Mouse (Mus musculus) cerebellum, adult (tissue): ENCODE results near the gene Mybph.

Experiments
- ATAC-seq: cut with Nextera tagmentation; 2 replicates; pipeline ENCODE4 v1.9.2; 2017; ENCODE audit warnings: mild to moderate bottlenecking, moderate library complexity, mixed read lengths; ENCODE audit not compliant: insufficient number of reproducible peaks, low FRiP score, low TSS enrichment

The Mybph gene

GRCm38 (mm10) chr1:134206085-134206484 is 12.8 kb downstream of the Mybph start:
- ATAC-seq = no peak

GRCm38 (mm10) chr1:134210179-134210755 is 17.0 kb downstream of the Mybph start:
- no peak for ATAC-seq

DNA sequence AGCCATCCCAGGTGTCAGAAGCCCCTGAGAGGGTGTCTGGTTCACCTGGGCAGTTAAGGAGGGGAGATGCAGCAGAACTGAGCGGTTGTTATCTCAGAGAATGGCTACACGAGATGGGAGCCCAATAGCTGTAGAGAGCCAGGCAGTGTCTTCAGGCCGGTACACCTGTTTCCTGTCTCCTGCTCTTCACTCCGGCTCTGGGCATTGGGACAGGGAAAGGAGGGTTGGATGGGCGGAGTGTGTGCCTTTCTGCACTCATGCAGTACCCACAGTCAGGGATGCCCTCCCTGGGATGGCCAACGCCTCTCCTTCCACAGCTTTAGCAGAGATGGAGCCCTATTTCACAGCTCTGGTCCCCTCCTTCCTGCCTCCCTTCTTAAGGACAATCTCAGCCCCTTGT is 17.8 kb downstream of the Mybph start:
- ATAC-seq = peak; percentile 31; the same call in 1 of the 2 replicates

GRCm38 (mm10) chr1:134211631-134212030 is 18.4 kb downstream of the Mybph start:
- no peak for ATAC-seq

- no peak for ATAC-seq
These were observed 19.1 kb downstream of the Mybph start for GRCm38 (mm10) chr1:134212351-134212750.

DNA sequence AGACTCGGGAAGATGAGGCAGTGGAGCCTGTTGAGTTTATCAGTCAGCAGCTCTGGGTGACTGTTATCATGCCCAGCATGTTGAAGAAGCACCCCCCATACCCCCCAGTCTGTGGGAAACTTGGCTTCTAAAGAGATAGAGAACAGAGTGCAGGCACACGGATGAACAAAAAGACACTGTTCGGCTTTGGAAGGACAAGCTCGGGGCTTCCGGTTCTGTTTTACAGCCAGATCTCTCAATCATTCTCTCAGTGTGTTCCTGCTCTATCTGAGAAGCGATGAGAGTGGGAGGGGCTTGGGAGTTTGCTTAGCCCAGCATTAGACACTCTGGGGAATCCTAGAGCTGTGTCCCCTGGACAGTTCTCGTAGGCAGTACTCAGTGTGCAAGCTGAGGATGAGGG is 20.2 kb downstream of the Mybph start:
- ATAC-seq = no peak

GRCm38 (mm10) chr1:134215059-134215458 is 21.8 kb downstream of the Mybph start:
- no peak for ATAC-seq

DNA sequence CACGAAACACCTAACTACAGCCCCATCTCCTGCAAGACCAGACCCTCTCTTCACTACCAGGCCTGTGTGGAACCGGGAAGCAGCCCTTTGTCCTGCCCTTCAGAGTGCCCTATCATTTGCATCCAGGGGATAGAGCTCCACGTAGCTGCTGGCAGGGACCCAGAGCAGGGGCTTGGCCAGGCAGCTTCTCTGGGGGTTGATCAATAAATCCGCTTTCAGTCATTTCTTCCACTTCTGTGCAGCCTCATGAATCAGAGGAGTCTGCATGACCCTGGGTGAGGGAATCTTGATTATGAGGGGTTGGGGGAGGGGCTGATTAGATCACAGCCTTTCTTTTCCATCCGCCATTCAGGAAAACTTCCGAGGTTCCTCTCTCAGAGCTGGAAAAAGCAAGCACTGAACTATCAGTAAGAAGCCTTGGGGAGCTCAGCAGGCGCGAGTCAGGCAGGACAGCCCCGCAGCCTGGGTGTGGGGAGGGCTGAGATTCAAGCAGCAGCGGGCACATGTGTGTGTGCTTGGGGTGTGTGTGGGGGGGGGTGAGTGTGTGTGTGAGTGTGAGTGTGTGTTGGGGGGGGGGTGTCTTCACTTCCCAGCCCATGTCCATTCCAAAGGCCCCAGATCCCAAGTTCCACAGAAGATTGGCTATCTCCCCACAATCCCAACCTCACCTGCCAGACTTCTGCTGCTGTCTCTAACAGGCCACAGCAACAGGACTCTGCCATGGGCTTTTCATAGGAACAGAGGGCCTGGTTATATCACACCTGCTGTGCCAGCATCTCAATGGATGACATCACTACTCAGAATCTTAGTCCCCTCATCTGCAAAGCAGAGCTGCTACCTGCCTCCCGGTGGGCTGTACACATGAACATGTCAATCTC is 22.7 kb downstream of the Mybph start:
- no peak for ATAC-seq

GRCm38 (mm10) chr1:134216629-134216971 is 23.4 kb downstream of the Mybph start:
- ATAC-seq = no peak

- ATAC-seq = no peak
These were observed 23.8 kb downstream of the Mybph start for GRCm38 (mm10) chr1:134217028-134217481.

DNA sequence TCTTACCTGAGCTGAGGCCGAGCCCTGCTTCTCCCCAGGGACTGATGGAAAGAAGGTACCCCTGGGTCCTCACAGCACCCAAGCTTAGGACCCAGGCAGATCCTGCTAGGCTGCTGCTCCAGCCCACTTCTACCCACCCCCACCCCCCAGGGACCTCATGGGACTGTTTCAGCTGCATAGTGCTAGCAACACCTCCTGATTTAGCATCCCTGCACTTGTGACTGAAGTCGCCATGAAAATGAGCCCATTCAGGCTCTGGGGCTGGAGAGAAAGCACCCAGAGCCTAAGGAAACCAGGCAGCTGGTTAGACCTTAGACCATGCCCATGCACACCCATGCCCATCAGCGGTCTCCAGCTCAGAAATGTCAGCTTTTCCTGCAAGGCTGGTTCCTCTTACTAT is 24.7 kb downstream of the Mybph start:
- ATAC-seq = no peak

- ATAC-seq = no peak
These were observed 26.4 kb downstream of the Mybph start for GRCm38 (mm10) chr1:134219608-134220007.

GRCm38 (mm10) chr1:134221172-134221571 is 27.9 kb downstream of the Mybph start:
- ATAC-seq = no peak

DNA sequence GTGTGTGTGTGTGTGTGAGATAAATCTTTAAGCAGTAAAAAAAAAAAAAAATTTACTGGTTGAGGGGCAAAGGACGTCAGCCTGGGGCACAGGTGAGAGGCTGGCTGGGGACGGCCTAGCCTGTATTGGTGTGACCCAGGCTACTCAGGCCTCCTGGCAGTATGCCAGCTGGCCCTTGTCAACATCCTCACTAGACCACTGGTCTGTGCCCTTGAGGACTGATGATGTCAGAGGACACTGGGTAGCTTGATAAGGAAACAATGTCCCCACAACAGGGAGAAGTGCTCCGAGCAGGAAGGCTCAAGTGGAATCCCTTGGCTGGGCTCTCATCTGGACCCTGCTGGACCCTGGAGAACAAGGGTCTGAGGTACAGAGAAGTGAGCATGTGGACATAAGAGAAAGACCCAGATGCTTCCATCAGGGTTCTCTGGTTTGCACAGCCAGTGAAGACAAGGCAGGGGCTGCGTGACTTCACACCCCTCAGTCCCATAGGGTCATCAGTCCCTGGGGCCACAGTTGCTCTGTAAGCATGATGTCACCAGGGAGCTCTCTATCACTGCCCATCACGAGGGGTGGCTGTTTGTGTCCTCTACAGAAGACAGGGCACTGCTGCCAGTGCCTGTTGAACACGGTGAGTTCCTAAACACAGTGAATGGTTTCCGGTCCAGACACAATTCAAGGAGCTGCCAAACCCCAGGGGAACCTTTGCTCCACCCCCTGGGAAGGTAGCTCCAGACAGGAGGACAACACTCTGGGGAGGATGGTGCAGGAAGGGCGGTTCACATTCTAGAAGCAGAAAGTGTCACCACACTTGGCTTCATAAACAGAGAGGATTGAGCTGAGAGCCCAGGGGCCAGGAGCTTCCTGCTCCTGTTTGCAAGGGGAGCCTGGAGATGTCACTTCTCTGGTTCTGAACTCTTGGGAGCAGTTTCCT is 29.1 kb downstream of the Mybph start:
- ATAC-seq = no peak

DNA sequence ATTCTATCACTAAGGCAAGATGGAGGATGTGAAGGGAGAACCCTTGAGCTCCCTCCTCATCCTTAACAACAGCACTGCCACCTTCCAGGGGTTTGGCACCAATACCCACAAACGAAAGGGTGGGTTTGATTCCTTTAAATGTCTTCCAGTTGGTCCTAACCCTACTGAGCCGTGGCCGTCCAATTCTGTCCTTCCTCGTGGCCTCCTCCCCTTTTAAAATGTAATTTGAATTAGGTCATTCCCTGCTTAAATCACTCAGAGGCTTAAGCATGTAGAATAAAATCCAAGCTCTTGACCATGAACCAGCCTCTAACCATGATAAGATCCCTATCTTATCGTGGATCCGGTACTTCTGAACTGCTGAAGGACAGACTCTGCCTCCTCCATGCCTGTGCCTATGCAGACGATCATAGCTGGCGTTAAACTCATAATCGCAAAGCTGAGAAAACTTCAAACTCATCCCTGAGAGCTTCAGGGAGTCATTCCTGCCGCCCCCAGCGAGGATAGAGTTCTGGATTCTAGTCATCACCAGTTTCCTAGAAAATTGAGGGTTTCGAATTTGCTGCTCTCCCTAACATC is 31.5 kb downstream of the Mybph start:
- ATAC-seq = no peak

GRCm38 (mm10) chr1:134225375-134225774 is 32.1 kb downstream of the Mybph start:
- ATAC-seq = no peak

GRCm38 (mm10) chr1:134226739-134227138 is 33.5 kb downstream of the Mybph start:
- no peak for ATAC-seq

DNA sequence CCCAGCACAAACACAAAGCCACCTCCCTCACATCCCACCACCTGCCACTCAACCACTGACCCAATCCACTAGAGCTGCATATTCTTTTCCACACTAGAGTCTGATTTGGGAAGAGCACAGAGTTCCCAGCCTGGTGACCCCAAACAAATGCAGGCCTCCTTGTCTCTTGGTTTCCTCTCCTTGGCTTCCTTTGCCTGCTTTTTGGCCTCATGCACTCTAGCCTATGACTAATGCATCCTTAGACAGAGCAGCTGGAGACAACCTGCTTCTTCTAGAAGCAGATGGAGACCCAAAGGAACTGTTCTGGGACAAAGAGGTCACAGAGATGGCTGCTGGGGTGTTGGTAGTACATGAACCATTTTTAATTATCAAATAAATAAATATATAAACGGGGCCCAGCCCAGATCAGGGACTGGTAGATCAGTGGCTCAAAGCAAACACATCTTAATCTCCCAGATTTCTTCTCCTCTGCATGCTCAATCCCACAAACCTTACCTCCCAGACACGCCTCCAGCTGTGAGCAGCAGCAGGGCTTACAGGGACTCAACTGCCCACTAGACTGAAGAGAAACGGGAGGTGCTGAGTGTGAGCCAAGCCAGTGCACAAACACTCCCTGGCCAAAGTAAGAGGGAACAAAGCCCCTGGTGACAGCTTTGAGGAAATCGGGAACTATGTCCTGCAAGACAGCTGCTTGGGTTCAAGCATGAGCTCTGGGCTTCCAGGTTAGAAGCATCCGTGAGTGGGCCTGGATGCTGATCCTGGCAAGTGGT is 36.7 kb downstream of the Mybph start:
- no peak for ATAC-seq

DNA sequence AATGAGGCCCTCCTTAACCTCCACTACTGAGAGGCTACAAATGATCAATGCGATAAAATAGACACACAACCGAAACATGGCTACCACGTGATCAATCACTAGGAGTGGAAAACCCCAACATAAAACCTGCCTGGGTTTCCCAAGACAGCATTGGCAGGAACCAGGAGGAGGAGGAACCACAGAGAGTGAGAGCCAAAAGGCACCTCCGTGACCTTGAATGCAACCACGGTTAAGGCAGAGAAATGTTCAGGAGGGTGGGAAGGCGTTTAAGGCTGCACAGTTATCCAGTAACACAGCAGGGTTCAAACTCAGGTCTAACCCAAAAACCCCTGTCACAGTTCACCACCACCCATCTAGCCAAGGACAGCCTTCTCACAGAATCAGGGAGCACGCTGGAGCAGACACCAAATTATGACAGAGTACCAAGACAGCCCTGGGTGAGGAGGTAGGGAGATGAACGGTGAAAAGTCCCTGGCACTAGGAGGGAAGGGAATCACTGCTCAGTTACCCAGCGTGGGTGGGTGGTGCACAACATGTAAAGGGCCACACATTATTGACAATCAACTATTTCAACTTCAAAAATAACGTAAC is 37.5 kb downstream of the Mybph start:
- ATAC-seq = no peak
